Mouse (Mus musculus): ENCODE data around the gene Adarb2. TPM values are rescaled to one million over a fixed set of nuclear protein-coding genes. Genes with fewer than 3 reads are reported as not detected.

Adarb2 gene
- polyA plus RNA-seq, 1 experiment: not detected

GRCm38 (mm10) chr13:8692787-8693186, 490.1 kb downstream of the Adarb2 start:
- Histone ChIP-seq H3K27ac (ENCODE audit: control insufficient read depth, insufficient read depth, low read depth, low read length) (no peak overlapping the region), H3K36me3 (ENCODE audit: control insufficient read depth, insufficient read depth, low read length) (no peaks in the 10 kb centered on the region), H3K4me1 (ENCODE audit: control insufficient read depth, insufficient read depth, low read length) (no peaks in the 10 kb centered on the region), H3K27me3 (ENCODE audit: control insufficient read depth, insufficient read depth, low read length) (no peaks in the 10 kb centered on the region), H3K4me3 (ENCODE audit: control insufficient read depth, low read depth, low read length) (no peak overlapping the region)
- TF ChIP-seq POLR2A (IDR thresholded peaks at IDR 0.05; ENCODE audit: control insufficient read depth, low read depth, low read length) (no peak), CTCF (IDR thresholded peaks at IDR 0.05; ENCODE audit: control insufficient read depth, insufficient read depth, insufficient replicate concordance, low read depth, low read length) (no peak)

- H3K4me1 ChIP-seq (ENCODE audit: control insufficient read depth, insufficient read depth, low read length): no peaks in the 10 kb centered on the region
Measured at GRCm38 (mm10) chr13:8698451-8698850, 495.8 kb downstream of the Adarb2 start.

GRCm38 (mm10) chr13:8699831-8700230, 497.2 kb downstream of the Adarb2 start:
- H3K27me3 ChIP-seq (ENCODE audit: control insufficient read depth, insufficient read depth, low read length): no peaks in the 10 kb centered on the region
- TF ChIP-seq POLR2A (IDR thresholded peaks at IDR 0.05; ENCODE audit: control insufficient read depth, low read depth, low read length) (no peak), CTCF (IDR thresholded peaks at IDR 0.05; ENCODE audit: control insufficient read depth, insufficient read depth, insufficient replicate concordance, low read depth, low read length) (no peak)
- no peak overlapping the region for H3K27ac ChIP-seq (ENCODE audit: control insufficient read depth, insufficient read depth, low read depth, low read length)
- no peak overlapping the region for H3K4me3 ChIP-seq (ENCODE audit: control insufficient read depth, low read depth, low read length)
- no peaks in the 10 kb centered on the region for H3K36me3 ChIP-seq (ENCODE audit: control insufficient read depth, insufficient read depth, low read length)
- H3K4me1 ChIP-seq (ENCODE audit: control insufficient read depth, insufficient read depth, low read length): no peaks in the 10 kb centered on the region

More at GRCm38 (mm10) chr13:8698451-8698850, 495.8 kb downstream of the Adarb2 start:
- no peak for TF ChIP-seq CTCF (IDR thresholded peaks at IDR 0.05; ENCODE audit: control insufficient read depth, insufficient read depth, insufficient replicate concordance, low read depth, low read length)
- TF ChIP-seq POLR2A (IDR thresholded peaks at IDR 0.05; ENCODE audit: control insufficient read depth, low read depth, low read length): no peak
- Histone ChIP-seq H3K27ac (ENCODE audit: control insufficient read depth, insufficient read depth, low read depth, low read length) (no peak overlapping the region), H3K36me3 (ENCODE audit: control insufficient read depth, insufficient read depth, low read length) (no peaks in the 10 kb centered on the region), H3K27me3 (ENCODE audit: control insufficient read depth, insufficient read depth, low read length) (no peaks in the 10 kb centered on the region), H3K4me3 (ENCODE audit: control insufficient read depth, low read depth, low read length) (no peak overlapping the region)

- Histone ChIP-seq H3K27ac (ENCODE audit: control insufficient read depth, insufficient read depth, low read depth, low read length) (no peak overlapping the region), H3K4me3 (ENCODE audit: control insufficient read depth, low read depth, low read length) (no peak overlapping the region), H3K4me1 (ENCODE audit: control insufficient read depth, insufficient read depth, low read length) (no peaks in the 10 kb centered on the region), H3K27me3 (ENCODE audit: control insufficient read depth, insufficient read depth, low read length) (no peaks in the 10 kb centered on the region), H3K36me3 (ENCODE audit: control insufficient read depth, insufficient read depth, low read length) (no peaks in the 10 kb centered on the region)
- TF ChIP-seq CTCF (IDR thresholded peaks at IDR 0.05; ENCODE audit: control insufficient read depth, insufficient read depth, insufficient replicate concordance, low read depth, low read length) (no peak), POLR2A (IDR thresholded peaks at IDR 0.05; ENCODE audit: control insufficient read depth, low read depth, low read length) (no peak)
Measured at GRCm38 (mm10) chr13:8700981-8701380, 498.3 kb downstream of the Adarb2 start.

GRCm38 (mm10) chr13:8705296-8705695, 502.6 kb downstream of the Adarb2 start:
- H3K27ac ChIP-seq (ENCODE audit: control insufficient read depth, insufficient read depth, low read depth, low read length): no peak overlapping the region

GRCm38 (mm10) chr13:8713377-8713776, 510.7 kb downstream of the Adarb2 start:
- Histone ChIP-seq H3K4me1 (ENCODE audit: control insufficient read depth, insufficient read depth, low read length) (no peaks in the 10 kb centered on the region), H3K27ac (ENCODE audit: control insufficient read depth, insufficient read depth, low read depth, low read length) (no peak overlapping the region), H3K4me3 (ENCODE audit: control insufficient read depth, low read depth, low read length) (no peak overlapping the region), H3K27me3 (ENCODE audit: control insufficient read depth, insufficient read depth, low read length) (no peaks in the 10 kb centered on the region), H3K36me3 (ENCODE audit: control insufficient read depth, insufficient read depth, low read length) (no peaks in the 10 kb centered on the region)
- TF ChIP-seq CTCF (IDR thresholded peaks at IDR 0.05; ENCODE audit: control insufficient read depth, insufficient read depth, insufficient replicate concordance, low read depth, low read length) (no peak), POLR2A (IDR thresholded peaks at IDR 0.05; ENCODE audit: control insufficient read depth, low read depth, low read length) (no peak)

More at GRCm38 (mm10) chr13:8705296-8705695, 502.6 kb downstream of the Adarb2 start:
- Histone ChIP-seq H3K4me3 (ENCODE audit: control insufficient read depth, low read depth, low read length) (no peak overlapping the region), H3K27me3 (ENCODE audit: control insufficient read depth, insufficient read depth, low read length) (no peaks in the 10 kb centered on the region), H3K4me1 (ENCODE audit: control insufficient read depth, insufficient read depth, low read length) (no peaks in the 10 kb centered on the region), H3K36me3 (ENCODE audit: control insufficient read depth, insufficient read depth, low read length) (no peaks in the 10 kb centered on the region)
- TF ChIP-seq CTCF (IDR thresholded peaks at IDR 0.05; ENCODE audit: control insufficient read depth, insufficient read depth, insufficient replicate concordance, low read depth, low read length) (no peak), POLR2A (IDR thresholded peaks at IDR 0.05; ENCODE audit: control insufficient read depth, low read depth, low read length) (no peak)

GRCm38 (mm10) chr13:8729972-8730645, 527.4 kb downstream of the Adarb2 start:
- no peaks in the 10 kb centered on the region for H3K27me3 ChIP-seq (ENCODE audit: control insufficient read depth, insufficient read depth, low read length)
- TF ChIP-seq POLR2A (IDR thresholded peaks at IDR 0.05; ENCODE audit: control insufficient read depth, low read depth, low read length) (no peak), CTCF (IDR thresholded peaks at IDR 0.05; ENCODE audit: control insufficient read depth, insufficient read depth, insufficient replicate concordance, low read depth, low read length) (no peak)
- no peak overlapping the region for H3K4me3 ChIP-seq (ENCODE audit: control insufficient read depth, low read depth, low read length)
- no peaks in the 10 kb centered on the region for H3K36me3 ChIP-seq (ENCODE audit: control insufficient read depth, insufficient read depth, low read length)
- H3K4me1 ChIP-seq (ENCODE audit: control insufficient read depth, insufficient read depth, low read length): no peaks in the 10 kb centered on the region
- H3K27ac ChIP-seq (ENCODE audit: control insufficient read depth, insufficient read depth, low read depth, low read length): no peak overlapping the region
